Mouse (Mus musculus): Measurements from ENCODE around the gene Slc38a2. TPM values are rescaled to one million over a fixed set of nuclear protein-coding genes. Genes with fewer than 3 reads are reported as not detected.
A peak's percentile ranks its signal among the peaks of the same experiment; 100 is the strongest.

The Slc38a2 gene
- polyA plus RNA-seq (2014; fragmentation: Nextera tagmentation; extraction: Ambion mirVana), result 139 and 157 TPM in 2 replicates

DNA sequence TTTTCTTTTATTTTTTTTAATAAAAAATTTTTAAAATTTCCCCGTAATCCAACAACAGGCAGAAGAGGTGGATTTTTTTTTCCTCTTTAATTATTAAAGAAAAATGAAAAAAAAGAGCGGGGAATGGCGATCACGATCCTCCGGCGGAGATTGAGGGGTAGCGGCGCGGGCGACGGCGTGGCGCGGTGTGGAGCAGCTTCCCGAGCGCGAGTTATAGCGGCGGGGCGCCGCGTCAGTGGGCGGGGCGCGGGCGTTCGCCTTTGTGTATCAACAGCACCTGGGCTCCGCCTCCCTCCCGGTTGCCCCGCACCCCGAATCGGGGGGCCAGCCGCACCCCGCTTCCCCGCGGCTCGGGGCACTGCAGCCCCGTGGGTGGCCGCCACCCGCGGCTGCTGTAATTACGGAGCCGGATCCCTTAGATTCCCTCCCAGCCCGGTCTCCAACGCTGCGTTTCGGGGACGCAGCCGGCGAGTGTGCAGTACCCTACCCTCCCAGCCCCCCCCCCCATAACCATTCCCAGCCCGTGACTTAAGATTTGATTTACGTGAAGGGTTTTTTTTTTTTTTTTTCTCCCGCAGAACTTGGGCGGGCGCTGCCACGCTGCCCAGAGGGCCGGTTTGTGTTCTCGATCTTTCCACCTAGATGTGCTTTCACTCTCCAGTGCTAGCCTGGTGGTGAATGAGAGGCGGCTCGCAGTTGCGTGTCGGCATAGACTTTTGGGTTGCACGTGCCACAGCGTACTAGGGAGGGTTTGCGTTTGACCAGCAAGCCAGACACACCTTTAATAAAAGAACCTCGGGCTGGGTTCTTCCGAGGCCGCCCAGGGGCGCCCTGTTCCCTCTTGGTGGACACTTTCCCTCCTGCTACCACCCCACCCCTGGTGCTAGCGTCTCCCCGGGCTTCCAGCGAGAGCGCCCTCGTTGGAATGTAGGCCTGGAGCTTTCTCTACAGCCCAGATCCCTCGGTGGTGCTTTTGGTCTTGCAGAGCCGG is at the start of gene Slc38a2:
Gene Slc38a2, minus strand, starts transcription at position 210 of the 991 bp plus-strand sequence.
- peak; percentile 87 for ATAC-seq (replicated peaks; ENCODE audit: insufficient number of reproducible peaks, low FRiP score, low TSS enrichment)
- Histone ChIP-seq H3K4me3 (ENCODE audit: low read depth, low read length) (peak within 1 kb of the TSS; percentile 92), H3K36me3 (ENCODE audit: control insufficient read depth, insufficient read depth, low read length) (peaks cover 17% of the 10 kb centered on the region), H3K27me3 (ENCODE audit: control insufficient read depth, insufficient read depth, low read length) (no peaks in the 10 kb centered on the region), H3K4me2 (peak within 1 kb of the TSS; percentile 89), H3K9ac (ENCODE audit: low read depth, low read length) (peak within 1 kb of the TSS; percentile 100), H3K27ac (ENCODE audit: low read depth, low read length) (peak within 1 kb of the TSS; percentile 100), H3K9me3 (replicated peaks; ENCODE audit: control insufficient read depth, low read length) (no peaks in the 10 kb centered on the region), H3K4me1 (ENCODE audit: control insufficient read depth, insufficient read depth, low read length) (peaks cover 29% of the 10 kb centered on the region)
- under 1% methylated on average over 74 of the region's 76 CpGs for WGBS (ENCODE audit: insufficient replicate concordance)

DNA sequence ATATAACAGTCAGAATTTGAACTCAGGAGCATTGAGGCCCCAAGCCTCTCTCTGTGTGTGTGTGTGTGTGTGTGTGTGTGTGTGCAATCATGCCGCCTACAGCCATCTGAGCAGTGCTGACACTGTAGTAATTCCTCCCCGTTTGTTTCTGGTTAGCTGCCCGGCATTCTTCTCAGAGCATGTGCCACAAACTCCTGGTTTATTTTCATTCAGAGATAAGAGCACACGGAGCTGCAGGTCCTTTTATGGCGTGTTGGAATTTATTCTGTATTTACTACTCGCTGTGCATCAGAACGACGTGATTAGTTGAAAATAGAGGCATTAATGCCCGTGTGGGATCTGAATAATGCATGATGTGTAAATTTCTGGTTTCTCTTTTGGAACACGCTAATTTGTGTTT is 49.6 kb upstream of the Slc38a2 start:
- no peak overlapping the region for H3K4me3 ChIP-seq (ENCODE audit: low read depth, low read length)

DNA sequence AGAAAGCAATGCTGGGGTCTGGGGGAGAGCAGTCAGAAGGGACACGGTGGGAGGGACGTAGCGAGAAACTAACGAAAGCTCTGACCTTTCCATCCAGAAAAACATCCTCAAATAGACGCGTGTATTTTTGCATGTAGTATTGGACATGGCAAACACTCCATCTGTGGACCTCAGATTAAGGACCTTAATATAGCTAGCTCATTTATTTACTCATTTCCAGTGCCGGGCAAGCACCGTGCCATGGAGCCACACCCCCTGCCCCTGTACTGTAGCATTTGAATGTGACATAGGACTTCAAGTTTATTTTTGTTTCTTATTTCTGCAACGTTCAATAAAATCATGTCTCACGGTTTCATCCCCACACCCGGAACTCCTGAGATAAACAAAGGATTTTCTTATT is 48.0 kb upstream of the Slc38a2 start:
- Histone ChIP-seq H3K27me3 (ENCODE audit: control insufficient read depth, insufficient read depth, low read length) (no peaks in the 10 kb centered on the region), H3K36me3 (ENCODE audit: control insufficient read depth, insufficient read depth, low read length) (no peaks in the 10 kb centered on the region), H3K4me1 (ENCODE audit: control insufficient read depth, insufficient read depth, low read length) (peaks cover 33% of the 10 kb centered on the region), H3K4me3 (ENCODE audit: low read depth, low read length) (no peak overlapping the region), H3K9me3 (replicated peaks; ENCODE audit: control insufficient read depth, low read length) (no peaks in the 10 kb centered on the region), H3K4me2 (no peak overlapping the region), H3K9ac (ENCODE audit: low read depth, low read length) (no peak overlapping the region), H3K27ac (ENCODE audit: low read depth, low read length) (no peak overlapping the region)
- WGBS (ENCODE audit: insufficient replicate concordance), result 88% methylated on average over 11 of the region's 11 CpGs
- ATAC-seq (replicated peaks; ENCODE audit: insufficient number of reproducible peaks, low FRiP score, low TSS enrichment), result no peak

More for the DNA sequence above, 49.6 kb upstream of the Slc38a2 start:
- Histone ChIP-seq H3K27me3 (ENCODE audit: control insufficient read depth, insufficient read depth, low read length) (no peaks in the 10 kb centered on the region), H3K4me2 (peak overlapping the region; percentile 31), H3K4me1 (ENCODE audit: control insufficient read depth, insufficient read depth, low read length) (peaks cover 25% of the 10 kb centered on the region), H3K27ac (ENCODE audit: low read depth, low read length) (peak overlapping the region; percentile 97), H3K9me3 (replicated peaks; ENCODE audit: control insufficient read depth, low read length) (no peaks in the 10 kb centered on the region), H3K9ac (ENCODE audit: low read depth, low read length) (peak overlapping the region; percentile 56; the same call in 1 of the 2 replicates), H3K36me3 (ENCODE audit: control insufficient read depth, insufficient read depth, low read length) (no peaks in the 10 kb centered on the region)
- no peak for ATAC-seq (replicated peaks; ENCODE audit: insufficient number of reproducible peaks, low FRiP score, low TSS enrichment)
- WGBS (ENCODE audit: insufficient replicate concordance), result 36% methylated on average over 10 of the region's 10 CpGs

DNA sequence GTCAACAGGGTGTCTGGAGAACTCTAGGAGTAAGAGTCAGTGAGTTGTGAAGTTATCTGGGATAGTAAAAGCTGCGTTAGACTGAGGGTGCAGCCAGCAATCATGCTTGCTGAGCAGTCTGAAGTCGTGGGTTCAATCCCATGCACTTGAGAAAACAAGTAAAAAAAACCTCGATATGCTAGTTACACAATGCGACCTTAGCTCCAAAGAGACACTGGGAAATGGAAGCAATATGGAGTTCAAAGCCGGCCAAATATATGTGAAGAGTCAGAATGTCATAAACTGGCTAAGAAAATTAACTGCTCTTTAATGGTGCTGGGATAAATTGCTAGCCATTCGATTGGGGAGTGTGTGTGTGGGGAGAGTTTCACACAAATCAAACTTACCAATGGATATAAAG is 47.5 kb upstream of the Slc38a2 start:
- H3K36me3 ChIP-seq (ENCODE audit: control insufficient read depth, insufficient read depth, low read length), result no peaks in the 10 kb centered on the region
- H3K27me3 ChIP-seq (ENCODE audit: control insufficient read depth, insufficient read depth, low read length), result no peaks in the 10 kb centered on the region
- no peaks in the 10 kb centered on the region for H3K9me3 ChIP-seq (replicated peaks; ENCODE audit: control insufficient read depth, low read length)
- H3K27ac ChIP-seq (ENCODE audit: low read depth, low read length), result no peak overlapping the region
- peaks cover 33% of the 10 kb centered on the region for H3K4me1 ChIP-seq (ENCODE audit: control insufficient read depth, insufficient read depth, low read length)
- ATAC-seq (replicated peaks; ENCODE audit: insufficient number of reproducible peaks, low FRiP score, low TSS enrichment), result no peak
- H3K9ac ChIP-seq (ENCODE audit: low read depth, low read length), result no peak overlapping the region
- no peak overlapping the region for H3K4me2 ChIP-seq
- WGBS (ENCODE audit: insufficient replicate concordance), result 78% methylated on average over 6 of the region's 6 CpGs
- no peak overlapping the region for H3K4me3 ChIP-seq (ENCODE audit: low read depth, low read length)

DNA sequence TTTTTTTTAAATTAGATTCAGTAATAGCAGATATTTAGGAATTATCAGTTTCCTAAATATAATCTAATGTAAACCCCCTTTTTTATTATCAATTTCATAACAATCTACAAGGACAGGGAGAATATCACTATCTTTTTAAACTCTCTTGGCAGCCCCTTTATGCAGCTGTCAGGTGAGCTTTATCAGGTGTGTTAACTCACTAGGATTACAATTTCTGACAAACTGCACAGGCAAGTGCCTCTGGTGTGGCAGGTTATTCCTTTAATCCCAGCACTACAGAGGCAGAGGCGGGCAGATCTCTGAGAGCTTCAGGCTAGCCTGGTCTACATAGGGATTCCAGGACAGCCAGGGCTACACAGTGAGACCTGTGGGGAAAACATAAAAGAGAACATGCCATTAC is 45.8 kb upstream of the Slc38a2 start:
- Histone ChIP-seq H3K27ac (ENCODE audit: low read depth, low read length) (no peak overlapping the region), H3K36me3 (ENCODE audit: control insufficient read depth, insufficient read depth, low read length) (no peaks in the 10 kb centered on the region), H3K4me1 (ENCODE audit: control insufficient read depth, insufficient read depth, low read length) (peaks cover 26% of the 10 kb centered on the region), H3K9me3 (replicated peaks; ENCODE audit: control insufficient read depth, low read length) (no peaks in the 10 kb centered on the region), H3K4me2 (no peak overlapping the region), H3K9ac (ENCODE audit: low read depth, low read length) (no peak overlapping the region), H3K27me3 (ENCODE audit: control insufficient read depth, insufficient read depth, low read length) (no peaks in the 10 kb centered on the region), H3K4me3 (ENCODE audit: low read depth, low read length) (no peak overlapping the region)
- ATAC-seq (replicated peaks; ENCODE audit: insufficient number of reproducible peaks, low FRiP score, low TSS enrichment), result no peak
- 88% methylated on average over 1 of the region's 1 CpGs for WGBS (ENCODE audit: insufficient replicate concordance)

DNA sequence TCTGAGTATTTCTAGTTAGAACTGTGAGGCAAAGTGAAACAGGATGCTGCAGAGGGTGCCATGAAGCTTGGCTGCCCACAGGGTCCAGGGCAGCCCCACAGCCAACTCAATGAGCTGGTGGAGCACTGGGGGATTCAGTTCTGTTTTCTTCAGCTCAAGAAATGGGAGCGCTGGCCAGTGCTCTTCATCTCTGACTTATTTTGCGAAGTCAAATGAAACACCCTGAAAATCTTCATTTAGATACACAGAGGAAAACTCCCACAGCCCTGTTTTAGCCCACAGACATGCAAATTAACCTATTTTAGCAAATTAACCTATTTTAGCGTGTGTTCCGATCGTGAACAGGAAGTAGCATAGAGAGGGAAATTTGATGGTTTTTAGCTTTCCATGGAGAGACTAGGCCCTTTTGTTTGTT is 45.4 kb upstream of the Slc38a2 start:
- H3K36me3 ChIP-seq (ENCODE audit: control insufficient read depth, insufficient read depth, low read length), result no peaks in the 10 kb centered on the region
- no peaks in the 10 kb centered on the region for H3K27me3 ChIP-seq (ENCODE audit: control insufficient read depth, insufficient read depth, low read length)
- 87% methylated on average over 5 of the region's 5 CpGs for WGBS (ENCODE audit: insufficient replicate concordance)
- H3K27ac ChIP-seq (ENCODE audit: low read depth, low read length), result peak overlapping the region; percentile 91
- H3K4me2 ChIP-seq, result no peak overlapping the region; the same call in 1 of the 2 replicates
- H3K9me3 ChIP-seq (replicated peaks; ENCODE audit: control insufficient read depth, low read length), result no peaks in the 10 kb centered on the region
- no peak for ATAC-seq (replicated peaks; ENCODE audit: insufficient number of reproducible peaks, low FRiP score, low TSS enrichment)
- H3K9ac ChIP-seq (ENCODE audit: low read depth, low read length), result no peak overlapping the region
- peaks cover 23% of the 10 kb centered on the region for H3K4me1 ChIP-seq (ENCODE audit: control insufficient read depth, insufficient read depth, low read length)
- H3K4me3 ChIP-seq (ENCODE audit: low read depth, low read length), result no peak overlapping the region

DNA sequence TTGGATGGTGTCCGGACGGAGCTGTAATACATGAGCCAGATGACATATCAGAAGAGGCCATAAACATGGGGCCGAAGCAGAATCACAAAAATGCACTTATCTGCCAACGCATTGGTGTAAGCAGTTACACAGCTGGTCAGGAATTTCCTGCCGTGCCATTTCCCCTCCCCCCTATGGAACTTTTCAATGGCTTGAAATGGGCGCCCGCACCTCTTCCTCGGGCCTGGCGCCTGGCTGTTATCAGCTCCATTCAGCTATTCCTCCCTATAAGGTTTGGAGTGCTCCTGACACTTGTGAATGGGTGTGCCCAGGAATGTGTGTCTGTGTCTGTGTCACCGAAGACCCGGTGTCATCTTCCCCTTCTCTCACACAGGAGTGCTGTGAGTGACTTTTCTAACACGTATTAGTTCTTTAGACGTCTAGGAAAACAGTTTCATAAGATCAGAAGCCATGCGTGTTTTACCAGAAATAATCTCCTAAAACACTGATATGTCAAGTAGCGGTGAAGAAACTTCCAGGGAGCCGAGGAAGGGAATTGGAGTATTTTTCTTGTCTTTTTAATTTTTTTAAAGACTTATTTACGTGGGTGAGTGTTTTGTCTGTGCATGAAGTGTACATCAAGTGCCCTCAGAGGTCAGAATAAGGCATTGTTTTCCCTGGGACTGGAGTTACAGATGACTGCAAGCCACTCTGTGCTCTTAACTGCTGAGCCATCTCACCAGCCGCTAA is 44.8 kb upstream of the Slc38a2 start:
- peak; percentile 67 for ATAC-seq (replicated peaks; ENCODE audit: insufficient number of reproducible peaks, low FRiP score, low TSS enrichment)
- H3K27ac ChIP-seq (ENCODE audit: low read depth, low read length), result peak overlapping the region; percentile 91
- no peak overlapping the region for H3K4me3 ChIP-seq (ENCODE audit: low read depth, low read length)
- peaks cover 19% of the 10 kb centered on the region for H3K4me1 ChIP-seq (ENCODE audit: control insufficient read depth, insufficient read depth, low read length)
- peak overlapping the region; percentile 25 for H3K4me2 ChIP-seq
- WGBS (ENCODE audit: insufficient replicate concordance), result 23% methylated on average over 18 of the region's 18 CpGs
- H3K9ac ChIP-seq (ENCODE audit: low read depth, low read length), result no peak overlapping the region
- no peaks in the 10 kb centered on the region for H3K36me3 ChIP-seq (ENCODE audit: control insufficient read depth, insufficient read depth, low read length)
- H3K9me3 ChIP-seq (replicated peaks; ENCODE audit: control insufficient read depth, low read length), result no peaks in the 10 kb centered on the region
- no peaks in the 10 kb centered on the region for H3K27me3 ChIP-seq (ENCODE audit: control insufficient read depth, insufficient read depth, low read length)

DNA sequence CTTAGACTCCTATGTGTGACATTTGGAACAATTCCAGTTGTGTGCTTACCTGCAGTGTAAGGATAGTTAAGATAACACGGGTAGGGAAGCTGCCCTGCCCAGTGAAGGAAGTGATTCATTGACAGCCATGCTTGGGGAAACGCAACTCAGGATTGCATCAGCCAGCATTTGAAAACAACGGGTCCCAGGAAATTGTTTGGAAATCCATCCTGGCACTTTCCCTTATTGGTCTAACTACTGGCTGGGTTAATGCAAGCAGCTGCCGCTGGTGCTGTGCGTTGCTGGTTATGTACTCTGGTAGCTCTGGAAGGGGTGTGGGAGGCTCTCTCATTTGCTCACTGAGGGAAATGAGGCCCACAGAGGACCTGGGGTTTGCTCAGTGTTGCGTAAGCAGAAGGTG is 43.7 kb upstream of the Slc38a2 start:
- Histone ChIP-seq H3K4me3 (ENCODE audit: low read depth, low read length) (no peak overlapping the region), H3K27me3 (ENCODE audit: control insufficient read depth, insufficient read depth, low read length) (no peaks in the 10 kb centered on the region), H3K36me3 (ENCODE audit: control insufficient read depth, insufficient read depth, low read length) (no peaks in the 10 kb centered on the region), H3K9ac (ENCODE audit: low read depth, low read length) (no peak overlapping the region), H3K4me1 (ENCODE audit: control insufficient read depth, insufficient read depth, low read length) (peaks cover 16% of the 10 kb centered on the region), H3K27ac (ENCODE audit: low read depth, low read length) (peak overlapping the region; percentile 91), H3K9me3 (replicated peaks; ENCODE audit: control insufficient read depth, low read length) (no peaks in the 10 kb centered on the region), H3K4me2 (no peak overlapping the region)
- no peak for ATAC-seq (replicated peaks; ENCODE audit: insufficient number of reproducible peaks, low FRiP score, low TSS enrichment)
- 74% methylated on average over 6 of the region's 6 CpGs for WGBS (ENCODE audit: insufficient replicate concordance)
